ENCODE assay signal across 13 mouse cellular contexts in the genomic region with DNA sequence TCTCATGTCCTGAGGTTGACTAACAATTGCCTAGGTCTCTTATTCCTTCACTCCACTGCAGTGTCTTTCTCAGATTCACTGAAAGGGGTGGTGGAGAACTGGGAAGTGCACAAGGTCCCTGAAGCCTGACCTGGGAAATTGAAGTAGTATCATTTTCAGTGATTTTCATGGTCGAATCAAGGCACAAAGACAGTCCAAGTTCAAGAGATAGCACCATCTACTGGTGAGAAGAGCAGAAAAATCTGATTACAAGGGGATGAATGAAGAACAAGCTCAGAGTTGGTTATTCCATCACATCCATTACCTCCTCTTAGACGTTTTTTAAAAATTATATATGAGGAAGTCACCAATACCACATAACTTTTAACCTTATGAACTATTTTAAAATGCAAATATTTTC.
DNase-seq lines count a peak whose midpoint lies in the region; ATAC-seq and TF ChIP-seq lines count a peak whose summit lies in the region.
"Had no signal": no experiment of that assay in that cellular context is flagged by ENCODE, and none has a peak within 500 bp of the region (broad histone marks: within the 10 kb centered on the region; RNA-seq: fewer than 3 reads in every experiment).

No protein-coding gene starts in this region.

- no peaks in the 10 kb centered on the region for H3K79me2 ChIP-seq in heart, adult 2 months (replicated peaks; ENCODE audit: control insufficient read depth, insufficient read depth, low read length)

- no peak overlapping the region for H3K9ac ChIP-seq in heart, adult 2 months (ENCODE audit: low read depth, low read length)
- H3K9ac ChIP-seq in lung, embryonic 14.5 days = no peak overlapping the region
- H3K9ac ChIP-seq: heart, embryonic 13.5 days had no signal

- 18% methylated on average over 2 of the region's 2 CpGs for WGBS in heart, adult 2 months
- 15% methylated on average over 2 of the region's 2 CpGs for WGBS in lung, embryonic 14.5 days
- 35% methylated on average over 2 of the region's 2 CpGs for WGBS in cerebellum, adult 2 months

- no peak overlapping the region for H3K4me2 ChIP-seq in lung, embryonic 14.5 days
- H3K4me2 ChIP-seq: heart, embryonic 13.5 days had no signal

- TF ChIP-seq POLR2A in heart, adult 2 months (IDR thresholded peaks at IDR 0.05; ENCODE audit: insufficient read depth, low read depth, low read length) = no peak
- no peak for TF ChIP-seq POLR2A in cerebellum, adult 2 months (IDR thresholded peaks at IDR 0.05; ENCODE audit: borderline replicate concordance, insufficient read depth, low read length)

- H3K4me1 ChIP-seq in heart, adult 2 months (ENCODE audit: control insufficient read depth, insufficient read depth, low read length) = no peaks in the 10 kb centered on the region
- H3K4me1 ChIP-seq in lung, embryonic 14.5 days (ENCODE audit: insufficient read depth) = no peaks in the 10 kb centered on the region
- no peaks in the 10 kb centered on the region for H3K4me1 ChIP-seq in cerebellum, adult 2 months (ENCODE audit: control insufficient read depth, insufficient read depth, low read length)
- H3K4me1 ChIP-seq: heart, embryonic 13.5 days had no signal

- H3K27ac ChIP-seq in heart, adult 2 months = no peak overlapping the region
- no peak overlapping the region for H3K27ac ChIP-seq in lung, embryonic 14.5 days (ENCODE audit: low read depth)
- no peak overlapping the region for H3K27ac ChIP-seq in cerebellum, adult 2 months (ENCODE audit: insufficient read depth, low read length)
- H3K27ac ChIP-seq: heart, embryonic 13.5 days had no signal

- no peak for DNase-seq in heart, adult 2 months
- DNase-seq in heart, postnatal 4 days = no peak
- DNase-seq in lung, embryonic 14.5 days = peak; percentile 69
- no peak for DNase-seq in lung, postnatal 4 days
- DNase-seq in brain, adult 2 months (ENCODE audit: low read depth, low spot score) = peak; percentile 31
- DNase-seq in retina, embryonic 14.5 days (ENCODE audit: low spot score) = peak; percentile 40
- no peak for DNase-seq in adrenal gland, postnatal 10 days
- DNase-seq in cerebellum, adult 2 months = no peak
- DNase-seq: cerebellum, adult 11-12 months; kidney, postnatal 10 days; thymus, adult 18-20 months had no signal

- no peak overlapping the region for H3K4me3 ChIP-seq in heart, adult 2 months
- H3K4me3 ChIP-seq in lung, embryonic 14.5 days (ENCODE audit: low read depth, low read length) = no peak overlapping the region
- no peak overlapping the region for H3K4me3 ChIP-seq in cerebellum, adult 2 months (replicated peaks; ENCODE audit: insufficient read depth, low read depth, low read length)
- H3K4me3 ChIP-seq: heart, embryonic 13.5 days had no signal

- H3K36me3 ChIP-seq in heart, adult 2 months (ENCODE audit: control insufficient read depth, insufficient read depth, low read length) = no peaks in the 10 kb centered on the region
- no peaks in the 10 kb centered on the region for H3K36me3 ChIP-seq in lung, embryonic 14.5 days (ENCODE audit: insufficient read depth)
- H3K36me3 ChIP-seq: G1E; heart, embryonic 13.5 days had no signal

- TF ChIP-seq EP300 in heart, adult 2 months (IDR thresholded peaks at IDR 0.05; ENCODE audit: insufficient read depth, low read depth, low read length) = no peak

- no peak; the same call in 1 of the 2 replicates for ATAC-seq in lung, embryonic 14.5 days (ENCODE audit: insufficient read depth)

- intact Hi-C loops in heart, adult 2 months (cut with DNase I) = loop anchor here (2.0 kb wide), 1 partner anchor 125 kb away; a partner anchor contains a TSS

- H3K9me3 ChIP-seq in lung, embryonic 14.5 days (ENCODE audit: low read depth, low read length) = no peaks in the 10 kb centered on the region
- H3K9me3 ChIP-seq: heart, embryonic 13.5 days had no signal

- H3K27me3 ChIP-seq in heart, adult 2 months (ENCODE audit: control insufficient read depth, insufficient read depth, low read length) = no peaks in the 10 kb centered on the region
- H3K27me3 ChIP-seq in lung, embryonic 14.5 days (ENCODE audit: insufficient read depth, low read length) = no peaks in the 10 kb centered on the region
- no peaks in the 10 kb centered on the region for H3K27me3 ChIP-seq in cerebellum, adult 2 months (ENCODE audit: control insufficient read depth, insufficient read depth, low read length)
- H3K27me3 ChIP-seq: heart, embryonic 13.5 days had no signal

- peak; percentile 65 for TF ChIP-seq CTCF in heart, adult 2 months (IDR thresholded peaks at IDR 0.05)
- TF ChIP-seq CTCF in lung, embryonic 14.5 days (IDR thresholded peaks at IDR 0.05; ENCODE audit: low read depth) = peak; percentile 60
- TF ChIP-seq CTCF in cerebellum, adult 2 months (IDR thresholded peaks at IDR 0.05; ENCODE audit: borderline replicate concordance, insufficient read depth, low read depth, low read length) = no peak

Comparison
In these comparisons a context has a peak if more than half of its experiments do, and no peak if none do; other contexts are left out.
1. DNase-seq: peak in lung, embryonic 14.5 days (single experiment), brain, adult 2 months (single experiment) and retina, embryonic 14.5 days (single experiment); none in heart, adult 2 months (0 of 2), heart, postnatal 4 days (single experiment), lung, postnatal 4 days (0 of 2), adrenal gland, postnatal 10 days (single experiment) and cerebellum, adult 2 months (0 of 2).